ENCODE assay signal across 22 mouse cellular contexts in genomic region chr13:102860135-102860534, GRCm38 (mm10).
DNase-seq lines count a peak whose midpoint lies in the region; ATAC-seq and TF ChIP-seq lines count a peak whose summit lies in the region.
"Had no signal": no experiment of that assay in that cellular context is flagged by ENCODE, and none has a peak within 500 bp of the region (broad histone marks: within the 10 kb centered on the region; RNA-seq: fewer than 3 reads in every experiment).

No protein-coding gene starts in this region.

- no peak overlapping the region for H3K4me2 ChIP-seq in heart, postnatal 0 days (ENCODE audit: low read depth, low read length)
- no peak overlapping the region for H3K4me2 ChIP-seq in lung, embryonic 14.5 days
- H3K4me2 ChIP-seq: embryonic facial prominence, embryonic 15.5 days; forebrain, embryonic 15.5 days; heart, embryonic 15.5 days; limb, embryonic 12.5 days; liver, embryonic 13.5 days; midbrain, embryonic 11.5 days; neural tube, embryonic 15.5 days had no signal

- 0 out of 2 replicates have a peak overlapping the region, but pooled peaks have one; percentile 8 for H3K27ac ChIP-seq in heart, postnatal 0 days (ENCODE audit: low read depth)
- H3K27ac ChIP-seq in lung, embryonic 14.5 days (ENCODE audit: low read depth) = peak overlapping the region; percentile 77
- H3K27ac ChIP-seq: embryonic facial prominence, embryonic 15.5 days; forebrain, embryonic 15.5 days; heart, embryonic 15.5 days; hindbrain, postnatal 0 days; limb, embryonic 12.5 days; liver, embryonic 13.5 days; neural tube, embryonic 15.5 days had no signal

- H3K4me3 ChIP-seq in heart, postnatal 0 days (ENCODE audit: low read depth, low read length) = no peak overlapping the region
- H3K4me3 ChIP-seq in lung, embryonic 14.5 days (ENCODE audit: low read depth, low read length) = no peak overlapping the region
- H3K4me3 ChIP-seq in lung, adult 2 months (replicated peaks; ENCODE audit: extremely low read depth, low read depth, low read length) = no peak overlapping the region
- no peak overlapping the region for H3K4me3 ChIP-seq in C2C12 (ENCODE audit: insufficient read depth, poor library complexity, severe bottlenecking)
- H3K4me3 ChIP-seq: embryonic facial prominence, embryonic 15.5 days; forebrain, embryonic 15.5 days; heart, embryonic 15.5 days; limb, embryonic 12.5 days; liver, embryonic 13.5 days; neural tube, embryonic 15.5 days had no signal

- H3K79me2 ChIP-seq in C2C12 (ENCODE audit: control insufficient read depth, insufficient read depth) = peaks cover 97% of the 10 kb centered on the region

- H3K27me3 ChIP-seq in heart, postnatal 0 days (ENCODE audit: control insufficient read depth, insufficient read depth, low read length) = no peaks in the 10 kb centered on the region
- no peaks in the 10 kb centered on the region for H3K27me3 ChIP-seq in lung, embryonic 14.5 days (ENCODE audit: insufficient read depth, low read length)
- no peaks in the 10 kb centered on the region for H3K27me3 ChIP-seq in C2C12 (ENCODE audit: control insufficient read depth, insufficient read depth, insufficient read length)
- H3K27me3 ChIP-seq: embryonic facial prominence, embryonic 15.5 days; forebrain, embryonic 15.5 days; heart, embryonic 15.5 days; limb, embryonic 12.5 days; liver, embryonic 13.5 days; neural tube, embryonic 15.5 days had no signal

- no peak for ATAC-seq in heart, postnatal 0 days (ENCODE audit: insufficient read depth, low read depth)
- ATAC-seq in lung, embryonic 14.5 days (ENCODE audit: insufficient read depth) = peak; percentile 62; the same call in 1 of the 2 replicates
- peak; percentile 61 for ATAC-seq in granulocyte monocyte progenitor cell, adult 5-6 weeks (replicated peaks; ENCODE audit: poor library complexity, severe bottlenecking)
- ATAC-seq: hindbrain, postnatal 0 days; intestine, embryonic 16.5 days had no signal

- H3K36me3 ChIP-seq in heart, postnatal 0 days (replicated peaks; ENCODE audit: control insufficient read depth, insufficient read depth, low read length) = no peaks in the 10 kb centered on the region
- no peaks in the 10 kb centered on the region for H3K36me3 ChIP-seq in lung, embryonic 14.5 days (ENCODE audit: insufficient read depth)
- H3K36me3 ChIP-seq in C2C12 (ENCODE audit: control insufficient read depth, insufficient read depth) = no peaks in the 10 kb centered on the region
- H3K36me3 ChIP-seq: embryonic facial prominence, embryonic 15.5 days; forebrain, embryonic 15.5 days; heart, embryonic 15.5 days; limb, embryonic 12.5 days; liver, embryonic 13.5 days; neural tube, embryonic 15.5 days had no signal

- TF ChIP-seq POLR2A in lung, adult 2 months (IDR thresholded peaks at IDR 0.05; ENCODE audit: borderline replicate concordance, extremely low read depth, low read depth, low read length) = no peak

- 53% methylated on average over 3 of the region's 3 CpGs for WGBS in heart, postnatal 0 days
- WGBS in lung, embryonic 14.5 days = 37% methylated on average over 3 of the region's 3 CpGs
- 44% methylated on average over 3 of the region's 3 CpGs for WGBS in lung, adult 2 months

- H3K4me1 ChIP-seq in heart, postnatal 0 days (ENCODE audit: control insufficient read depth, insufficient read depth) = peaks cover 27% of the 10 kb centered on the region
- H3K4me1 ChIP-seq in lung, embryonic 14.5 days (ENCODE audit: insufficient read depth) = peaks cover 12% of the 10 kb centered on the region; the same call in 1 of the 2 replicates
- peaks cover 14% of the 10 kb centered on the region for H3K4me1 ChIP-seq in lung, adult 2 months (ENCODE audit: control insufficient read depth, insufficient read depth, low read length)
- H3K4me1 ChIP-seq: forebrain, embryonic 15.5 days; neural tube, embryonic 15.5 days had no signal

- H3ac ChIP-seq in C2C12 (ENCODE audit: control insufficient read depth, insufficient read length, low read depth) = no peak overlapping the region

- TF ChIP-seq EP300 in heart, postnatal 0 days (IDR thresholded peaks at IDR 0.05; ENCODE audit: low read depth) = no peak

- DNase-seq in heart, postnatal 0 days (ENCODE audit: low spot score) = no peak
- DNase-seq in heart, adult 11 months = no peak
- DNase-seq in lung, embryonic 14.5 days = peak; percentile 70
- DNase-seq in lung, adult 2 months = no peak
- DNase-seq in gastrocnemius, postnatal 4 days (ENCODE audit: low spot score in 2 of 2) = no peak
- DNase-seq in thymus, postnatal 14 days = no peak
- DNase-seq: adrenal gland, postnatal 14 days; cerebellum, adult 9-10 months; heart, adult 18-20 months; kidney, postnatal 14 days; liver, embryonic 13.5 days; thymus, adult 2 months had no signal

- no peaks in the 10 kb centered on the region for H3K9me3 ChIP-seq in heart, postnatal 0 days (replicated peaks; ENCODE audit: control insufficient read depth, low read length)
- H3K9me3 ChIP-seq in lung, embryonic 14.5 days (ENCODE audit: low read depth, low read length) = no peaks in the 10 kb centered on the region
- H3K9me3 ChIP-seq: embryonic facial prominence, embryonic 15.5 days; forebrain, embryonic 15.5 days; heart, embryonic 15.5 days; limb, embryonic 12.5 days; liver, embryonic 13.5 days; neural tube, embryonic 15.5 days had no signal

- no peak overlapping the region for H3K9ac ChIP-seq in heart, postnatal 0 days (replicated peaks; ENCODE audit: low read depth, low read length)
- no peak overlapping the region for H3K9ac ChIP-seq in lung, embryonic 14.5 days
- H3K9ac ChIP-seq: embryonic facial prominence, embryonic 15.5 days; forebrain, embryonic 15.5 days; heart, embryonic 15.5 days; limb, embryonic 12.5 days; liver, embryonic 13.5 days; neural tube, embryonic 15.5 days had no signal

- no peak for TF ChIP-seq CTCF in heart, postnatal 0 days (IDR thresholded peaks at IDR 0.05; ENCODE audit: low read depth)
- TF ChIP-seq CTCF in lung, embryonic 14.5 days (IDR thresholded peaks at IDR 0.05; ENCODE audit: low read depth) = no peak
- TF ChIP-seq CTCF in lung, adult 2 months (IDR thresholded peaks at IDR 0.05; ENCODE audit: insufficient read depth, low read length) = no peak
- TF ChIP-seq CTCF in C2C12 (IDR thresholded peaks at IDR 0.05; ENCODE audit: control insufficient read depth, insufficient read depth, insufficient read length) = no peak

- peaks cover 71% of the 10 kb centered on the region for H3K79me3 ChIP-seq in C2C12 (ENCODE audit: low read depth)

TF ChIP-seq in C2C12, 6 proteins besides CTCF, POLR2A, EP300 and RAD21:
- TF ChIP-seq CEBPB (IDR thresholded peaks at IDR 0.05; ENCODE audit: low read depth) (peak; percentile 52), FOSL1 (IDR thresholded peaks at IDR 0.05; ENCODE audit: insufficient read depth, low read length, poor library complexity, severe bottlenecking) (no peak), MAX (IDR thresholded peaks at IDR 0.05) (no peak)
